Mouse (Mus musculus) bone marrow macrophage, adult 2 months (primary cell): Measurements from ENCODE around the gene Tspan12.
"Not testable (repeated sequence)": the region's sequence is repeated elsewhere in the genome, so short reads cannot be mapped to it uniquely, and the experiment has no call there.

ENCODE experiments used
- CTCF ChIP-seq: IDR thresholded peaks from 2 replicates; pipeline ENCODE4 v1.5.1; 2012; ENCODE audit warnings: low read depth, mild to moderate bottlenecking, low read length, moderate library complexity
- POLR2A ChIP-seq: IDR thresholded peaks from 2 replicates; pipeline ENCODE4 v1.6.1; 2012; ENCODE audit warnings: mild to moderate bottlenecking, low read depth, low read length, borderline replicate concordance

GRCm38 (mm10) chr6:21887971-21888370 lies 35.7 kb upstream of the Tspan12 start:
- TF ChIP-seq CTCF, POLR2A: not testable (repeated sequence)
